Mouse (Mus musculus): ENCODE data around the gene Taf3. TPM values are rescaled to one million over a fixed set of nuclear protein-coding genes. Genes with fewer than 3 reads are reported as not detected.

Gene Taf3
- polyA plus RNA-seq, 1 experiment from 2014 or later = 8.1 TPM

- ChIA-PET CTCF (interaction anchor here (0.8 kb wide), 1 partner anchor 27 kb away, joined by 3 read pairs; no protein-coding TSS in a partner anchor), POLR2A (interaction anchor here (1.3 kb wide), 1 partner anchor 10 kb away, joined by 3 read pairs; no protein-coding TSS in a partner anchor)
- no peak for TF ChIP-seq CTCF (IDR thresholded peaks at IDR 0.05)
- no peak for ATAC-seq
- no peaks in the 10 kb centered on the region for H3K27me3 ChIP-seq
- in situ Hi-C loops (cut with MboI; ENCODE audit: low pct_unique_long_range_greater_than_20kb) = no loop called here
- no peak for DNase-seq (ENCODE audit: low read depth, low spot score)
Observed at GRCm38 (mm10) chr2:10071751-10072150, 23.4 kb upstream of the Taf3 start.

GRCm38 (mm10) chr2:10058836-10059235 lies 10.4 kb upstream of the Taf3 start:
- CTCF ChIA-PET = interaction anchor here (1.2 kb wide), 1 partner anchor 19 kb away, joined by 3 read pairs; no protein-coding TSS in a partner anchor
- POLR2A ChIA-PET = no interaction called here
- H3K27me3 ChIP-seq = no peaks in the 10 kb centered on the region
- in situ Hi-C loops (cut with MboI; ENCODE audit: low pct_unique_long_range_greater_than_20kb) = no loop called here
- ATAC-seq (no peak), DNase-seq (ENCODE audit: low read depth, low spot score) (no peak)
- no peak for TF ChIP-seq CTCF (IDR thresholded peaks at IDR 0.05)

GRCm38 (mm10) chr2:10051996-10052395 lies 3.6 kb upstream of the Taf3 start:
- in situ Hi-C loops (cut with MboI; ENCODE audit: low pct_unique_long_range_greater_than_20kb) = no loop called here
- POLR2A ChIA-PET = no interaction called here
- CTCF ChIA-PET = interaction anchor here (1.4 kb wide), 2 partner anchors 10 to 22 kb away, joined by 3 to 4 read pairs; no protein-coding TSS in a partner anchor
- TF ChIP-seq CTCF (IDR thresholded peaks at IDR 0.05) = no peak
- DNase-seq (ENCODE audit: low read depth, low spot score) = no peak
- no peaks in the 10 kb centered on the region for H3K27me3 ChIP-seq
- no peak for ATAC-seq

DNA sequence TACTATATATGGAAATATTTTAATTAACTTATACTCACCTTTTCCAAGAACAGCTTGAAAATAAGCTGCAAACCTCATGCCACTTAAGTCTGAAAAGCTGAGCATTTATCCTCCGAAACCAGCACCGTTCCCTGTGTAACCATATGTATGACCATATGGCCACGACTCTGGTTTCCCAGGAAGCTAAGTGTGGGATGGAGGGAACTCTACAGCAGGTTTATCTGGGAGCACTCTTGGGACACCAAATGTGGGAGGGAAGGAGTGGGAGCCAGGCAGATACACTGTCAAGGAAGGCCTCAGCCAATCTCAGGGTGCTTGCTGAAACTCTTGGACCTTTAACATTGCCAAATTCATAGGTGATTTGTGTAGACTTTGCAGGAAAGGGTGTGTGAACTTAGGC lies 2.5 kb upstream of the Taf3 start:
- DNase-seq (ENCODE audit: low read depth, low spot score) (no peak), ATAC-seq (no peak)
- POLR2A ChIA-PET = no interaction called here
- CTCF ChIA-PET = interaction anchor here (1.1 to 1.4 kb wide), 3 partner anchors 11 to 19 kb away, joined by 3 to 4 read pairs (median 4); no protein-coding TSS in a partner anchor
- no peak for TF ChIP-seq CTCF (IDR thresholded peaks at IDR 0.05)
- H3K27me3 ChIP-seq = no peaks in the 10 kb centered on the region
- in situ Hi-C loops (cut with MboI; ENCODE audit: low pct_unique_long_range_greater_than_20kb) = no loop called here

GRCm38 (mm10) chr2:10049456-10049855 lies 1.1 kb upstream of the Taf3 start:
- DNase-seq (ENCODE audit: low read depth, low spot score) (no peak), ATAC-seq (no peak)
- TF ChIP-seq CTCF (IDR thresholded peaks at IDR 0.05) = no peak
- ChIA-PET POLR2A (no interaction called here), CTCF (interaction anchor here (0.8 to 1.4 kb wide), 2 partner anchors 12 to 21 kb away, joined by 3 to 4 read pairs; no protein-coding TSS in a partner anchor)
- in situ Hi-C loops (cut with MboI; ENCODE audit: low pct_unique_long_range_greater_than_20kb) = no loop called here
- no peaks in the 10 kb centered on the region for H3K27me3 ChIP-seq

DNA sequence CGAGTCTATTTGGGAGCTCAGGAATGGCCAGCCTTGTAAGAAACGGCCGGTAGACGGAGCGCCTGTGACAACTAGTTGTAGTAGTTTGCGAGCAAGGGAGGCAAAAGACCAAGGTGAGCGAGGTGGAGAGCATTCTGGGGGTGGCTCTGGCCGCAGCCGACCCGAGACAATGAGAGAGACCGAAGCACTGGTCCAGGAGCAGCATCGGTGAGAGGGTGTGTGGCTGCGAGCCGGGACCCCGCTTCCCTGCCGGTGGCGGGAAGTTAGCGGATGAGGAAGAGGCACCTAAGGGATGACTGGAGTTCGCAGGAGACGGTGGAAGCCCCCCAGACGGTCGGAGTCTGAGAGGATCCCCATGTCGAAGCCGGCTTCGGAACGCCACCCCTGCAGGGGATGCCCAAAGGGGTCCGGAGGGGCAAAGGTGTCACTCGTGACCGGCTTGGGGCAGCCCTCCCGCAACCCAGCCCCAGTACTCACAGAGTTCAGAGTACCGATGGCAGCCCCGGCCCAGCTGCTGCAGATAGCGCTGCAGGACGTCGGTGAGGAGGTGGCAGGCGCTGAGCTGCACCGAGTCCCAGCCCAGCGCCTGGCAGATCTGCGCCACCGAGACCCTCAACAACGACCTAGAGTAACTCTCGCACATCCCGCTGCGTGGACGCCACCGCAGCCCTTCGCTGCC lies 499 bp downstream of the Taf3 start:
- H3K27me3 ChIP-seq = no peaks in the 10 kb centered on the region
- no peak for TF ChIP-seq CTCF (IDR thresholded peaks at IDR 0.05)
- in situ Hi-C loops (cut with MboI; ENCODE audit: low pct_unique_long_range_greater_than_20kb) = no loop called here
- DNase-seq (ENCODE audit: low read depth, low spot score) (no peak), ATAC-seq (peak; percentile 61)
- ChIA-PET POLR2A (no interaction called here), CTCF (no interaction called here)

GRCm38 (mm10) chr2:10034976-10035375 lies 13.4 kb downstream of the Taf3 start:
- no peaks in the 10 kb centered on the region for H3K27me3 ChIP-seq
- POLR2A ChIA-PET = no interaction called here
- ATAC-seq (no peak), DNase-seq (ENCODE audit: low read depth, low spot score) (no peak)
- in situ Hi-C loops (cut with MboI; ENCODE audit: low pct_unique_long_range_greater_than_20kb) = no loop called here
- CTCF ChIA-PET = interaction anchor here (1.4 kb wide), 1 partner anchor 1361 kb away, joined by 4 read pairs; no protein-coding TSS in a partner anchor
- TF ChIP-seq CTCF (IDR thresholded peaks at IDR 0.05) = no peak

DNA sequence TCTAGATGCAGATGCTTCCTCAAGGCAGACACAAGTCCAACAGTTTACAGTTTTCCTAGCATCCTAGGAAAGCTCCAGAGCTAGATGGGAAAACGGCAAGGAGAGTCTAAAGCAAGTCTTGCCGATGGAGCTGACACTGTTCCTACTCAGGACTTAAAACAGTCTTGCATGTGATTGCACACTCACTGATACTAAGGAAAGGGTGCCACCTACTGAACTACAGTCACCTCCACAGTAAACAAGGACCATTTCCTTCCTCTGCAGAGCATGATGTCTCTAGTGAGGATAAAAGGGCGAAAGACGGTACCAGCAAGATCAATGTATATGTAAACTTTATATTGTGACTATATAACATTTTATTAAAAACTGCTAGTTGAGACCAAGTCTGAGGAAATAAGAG lies 14.7 kb downstream of the Taf3 start:
- DNase-seq (ENCODE audit: low read depth, low spot score) = no peak
- no peak for ATAC-seq
- H3K27me3 ChIP-seq = no peaks in the 10 kb centered on the region
- in situ Hi-C loops (cut with MboI; ENCODE audit: low pct_unique_long_range_greater_than_20kb) = no loop called here
- ChIA-PET POLR2A (no interaction called here), CTCF (no interaction called here)
- TF ChIP-seq CTCF (IDR thresholded peaks at IDR 0.05) = no peak

GRCm38 (mm10) chr2:10029755-10030154 lies 18.6 kb downstream of the Taf3 start:
- H3K27me3 ChIP-seq = no peaks in the 10 kb centered on the region
- in situ Hi-C loops (cut with MboI; ENCODE audit: low pct_unique_long_range_greater_than_20kb) = no loop called here
- ChIA-PET CTCF (interaction anchor here (1.2 kb wide), 1 partner anchor 10 kb away, joined by 3 read pairs; no protein-coding TSS in a partner anchor), POLR2A (no interaction called here)
- ATAC-seq (no peak), DNase-seq (ENCODE audit: low read depth, low spot score) (no peak)
- TF ChIP-seq CTCF (IDR thresholded peaks at IDR 0.05) = no peak

- no peaks in the 10 kb centered on the region for H3K27me3 ChIP-seq
- ChIA-PET CTCF (no interaction called here), POLR2A (no interaction called here)
- ATAC-seq (no peak), DNase-seq (ENCODE audit: low read depth, low spot score) (no peak)
- no peak for TF ChIP-seq CTCF (IDR thresholded peaks at IDR 0.05)
- in situ Hi-C loops (cut with MboI; ENCODE audit: low pct_unique_long_range_greater_than_20kb) = no loop called here
Observed at GRCm38 (mm10) chr2:10024264-10024663, 24.1 kb downstream of the Taf3 start.

GRCm38 (mm10) chr2:10021296-10021695 lies 27.1 kb downstream of the Taf3 start:
- DNase-seq (ENCODE audit: low read depth, low spot score) (no peak), ATAC-seq (no peak)
- H3K27me3 ChIP-seq = no peaks in the 10 kb centered on the region
- ChIA-PET POLR2A (no interaction called here), CTCF (interaction anchor here (1.3 kb wide), 1 partner anchor 11 kb away, joined by 4 read pairs; no protein-coding TSS in a partner anchor)
- no peak for TF ChIP-seq CTCF (IDR thresholded peaks at IDR 0.05)
- in situ Hi-C loops (cut with MboI; ENCODE audit: low pct_unique_long_range_greater_than_20kb) = no loop called here
